Mouse (Mus musculus) cerebellum, adult 2 months (tissue): ENCODE results near the gene Psme2.

ENCODE experiments used
- CTCF ChIP-seq: fragments of 200-500 bp; IDR thresholded peaks from 2 replicates; pipeline ENCODE4 v1.5.1; 2011; ENCODE audit warnings: low read depth, mild to moderate bottlenecking, control low read depth, low read length, moderate library complexity, borderline replicate concordance; ENCODE audit not compliant: insufficient read depth
- POLR2A ChIP-seq: fragments of 200-500 bp; IDR thresholded peaks from 2 replicates; pipeline ENCODE4 v1.6.1; 2011; ENCODE audit warnings: low read length, control low read depth, borderline replicate concordance; ENCODE audit not compliant: insufficient read depth

GRCm38 (mm10) chr14:55616844-55617243 lies 25.9 kb upstream of the Psme2 start:
- no peak for TF ChIP-seq CTCF
- TF ChIP-seq POLR2A, result no peak
